Mouse (Mus musculus): ENCODE results near the gene Echs1. TPM values are rescaled to one million over a fixed set of nuclear protein-coding genes. Genes with fewer than 3 reads are reported as not detected.
A peak's percentile ranks its signal among the peaks of the same experiment; 100 is the strongest.
"Not testable (repeated sequence)": the region's sequence is repeated elsewhere in the genome, so short reads cannot be mapped to it uniquely, and the experiment has no call there.

The Echs1 gene
- total and polyA plus RNA-seq, 2 experiments from 2014 or later = 84.0 to 113 TPM

- peaks cover 6% of the 10 kb centered on the region; the same call in 1 of the 2 replicates for H3K36me3 ChIP-seq (ENCODE audit: insufficient read depth)
- WGBS = 87% methylated on average over 4 of the region's 4 CpGs
- no peaks in the 10 kb centered on the region for H3K9me3 ChIP-seq (ENCODE audit: low read length)
- H3K4me1 ChIP-seq (ENCODE audit: insufficient read depth) = no peaks in the 10 kb centered on the region
- H3K27me3 ChIP-seq (ENCODE audit: insufficient read depth, low read length) = no peaks in the 10 kb centered on the region
- H3K27ac ChIP-seq (ENCODE audit: low read depth, low read length) = no peak overlapping the region
- no peak overlapping the region for H3K4me3 ChIP-seq (ENCODE audit: low read depth, low read length)
- H3K4me2 ChIP-seq (ENCODE audit: low read depth) = no peak overlapping the region
- no peak for TF ChIP-seq CTCF (IDR thresholded peaks at IDR 0.05; ENCODE audit: low read depth)
- ATAC-seq = no peak
- H3K9ac ChIP-seq = no peak overlapping the region
- no peak for DNase-seq
These were observed 28.3 kb upstream of the Echs1 start for GRCm38 (mm10) chr7:140144550-140144949.

GRCm38 (mm10) chr7:140141350-140141749 is 25.1 kb upstream of the Echs1 start:
- no peaks in the 10 kb centered on the region for H3K36me3 ChIP-seq (ENCODE audit: insufficient read depth)
- no peak overlapping the region for H3K4me2 ChIP-seq (ENCODE audit: low read depth)
- no peaks in the 10 kb centered on the region for H3K9me3 ChIP-seq (ENCODE audit: low read length)
- DNase-seq = peak; percentile 50
- 6% methylated on average over 14 of the region's 14 CpGs for WGBS
- no peak overlapping the region for H3K9ac ChIP-seq
- H3K4me3 ChIP-seq (ENCODE audit: low read depth, low read length) = no peak overlapping the region
- TF ChIP-seq CTCF (IDR thresholded peaks at IDR 0.05; ENCODE audit: low read depth) = peak; percentile 67
- peaks cover 4% of the 10 kb centered on the region; the same call in 1 of the 2 replicates for H3K4me1 ChIP-seq (ENCODE audit: insufficient read depth)
- no peaks in the 10 kb centered on the region for H3K27me3 ChIP-seq (ENCODE audit: insufficient read depth, low read length)
- no peak overlapping the region for H3K27ac ChIP-seq (ENCODE audit: low read depth, low read length)
- no peak for ATAC-seq

GRCm38 (mm10) chr7:140138021-140138310 is 21.7 kb upstream of the Echs1 start:
- no peaks in the 10 kb centered on the region for H3K36me3 ChIP-seq (ENCODE audit: insufficient read depth)
- ATAC-seq = no peak
- no peaks in the 10 kb centered on the region for H3K9me3 ChIP-seq (ENCODE audit: low read length)
- peaks cover 4% of the 10 kb centered on the region; the same call in 1 of the 2 replicates for H3K4me1 ChIP-seq (ENCODE audit: insufficient read depth)
- 3% methylated on average over 8 of the region's 8 CpGs for WGBS
- no peak for TF ChIP-seq CTCF (IDR thresholded peaks at IDR 0.05; ENCODE audit: low read depth)
- no peak for DNase-seq
- peak overlapping the region; percentile 81 for H3K9ac ChIP-seq
- H3K4me2 ChIP-seq (ENCODE audit: low read depth) = peak overlapping the region; percentile 79
- no peaks in the 10 kb centered on the region for H3K27me3 ChIP-seq (ENCODE audit: insufficient read depth, low read length)
- H3K4me3 ChIP-seq (ENCODE audit: low read depth, low read length) = peak overlapping the region; percentile 70
- peak overlapping the region; percentile 89 for H3K27ac ChIP-seq (ENCODE audit: low read depth, low read length)

DNA sequence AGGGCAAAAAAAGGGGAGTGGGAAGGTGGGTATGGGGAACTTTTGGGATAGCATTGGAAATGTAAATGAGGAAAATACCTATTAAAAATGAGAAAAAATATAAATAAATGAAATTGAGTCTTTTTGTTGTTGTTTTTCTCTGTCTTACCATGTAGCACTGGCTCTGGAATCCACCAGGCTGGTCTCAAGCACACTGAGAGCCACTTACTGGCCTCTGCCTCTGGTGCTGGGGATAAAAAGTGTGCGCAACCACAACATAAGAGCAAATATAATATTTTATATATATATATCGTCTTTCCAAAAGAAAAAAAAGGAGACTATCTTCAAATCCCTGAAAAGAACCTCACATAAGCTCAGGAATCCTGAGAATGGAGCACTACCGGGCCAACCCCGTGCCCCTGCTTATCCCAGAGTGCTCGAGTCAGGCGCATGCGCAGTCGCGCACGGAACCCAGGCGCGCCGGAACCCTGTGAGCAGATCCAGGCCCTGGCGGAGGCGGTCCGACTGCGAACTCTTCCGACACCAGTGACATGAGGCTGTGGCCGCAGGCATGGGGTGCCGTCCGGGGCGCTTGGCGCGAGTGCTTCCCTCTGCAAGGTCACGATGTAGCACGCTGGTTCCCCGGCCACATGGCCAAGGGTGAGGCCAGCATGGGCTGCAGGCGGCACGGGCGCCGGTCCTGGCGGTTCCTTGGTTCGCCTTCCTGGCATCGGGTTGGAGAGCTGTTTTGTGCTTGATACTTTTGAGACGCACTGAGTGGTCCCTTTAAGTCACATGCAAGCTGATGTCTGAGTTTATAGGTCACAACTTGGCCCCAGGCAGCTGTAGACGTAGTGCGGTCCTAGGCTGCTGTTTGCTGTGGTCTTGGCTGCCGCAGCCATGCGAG is 21.1 kb upstream of the Echs1 start, which contains the start of gene Mtg1:
TSS of gene Mtg1 (plus strand) at position 430 of the 886 bp plus-strand sequence.
- ATAC-seq (peak; percentile 99), DNase-seq (peak; percentile 98)
- no peaks in the 10 kb centered on the region for H3K9me3 ChIP-seq (ENCODE audit: low read length)
- H3K4me3 ChIP-seq (ENCODE audit: low read depth, low read length) = peak within 1 kb of the TSS; percentile 70
- peaks cover 4% of the 10 kb centered on the region; the same call in 1 of the 2 replicates for H3K4me1 ChIP-seq (ENCODE audit: insufficient read depth)
- H3K36me3 ChIP-seq (ENCODE audit: insufficient read depth) = no peaks in the 10 kb centered on the region
- H3K27ac ChIP-seq (ENCODE audit: low read depth, low read length) = peak within 1 kb of the TSS; percentile 89
- TF ChIP-seq CTCF (IDR thresholded peaks at IDR 0.05; ENCODE audit: low read depth) = no peak
- 2% methylated on average over 39 of the region's 39 CpGs for WGBS
- H3K9ac ChIP-seq = peak within 1 kb of the TSS; percentile 81
- no peaks in the 10 kb centered on the region for H3K27me3 ChIP-seq (ENCODE audit: insufficient read depth, low read length)
- H3K4me2 ChIP-seq (ENCODE audit: low read depth) = peak within 1 kb of the TSS; percentile 79

DNA sequence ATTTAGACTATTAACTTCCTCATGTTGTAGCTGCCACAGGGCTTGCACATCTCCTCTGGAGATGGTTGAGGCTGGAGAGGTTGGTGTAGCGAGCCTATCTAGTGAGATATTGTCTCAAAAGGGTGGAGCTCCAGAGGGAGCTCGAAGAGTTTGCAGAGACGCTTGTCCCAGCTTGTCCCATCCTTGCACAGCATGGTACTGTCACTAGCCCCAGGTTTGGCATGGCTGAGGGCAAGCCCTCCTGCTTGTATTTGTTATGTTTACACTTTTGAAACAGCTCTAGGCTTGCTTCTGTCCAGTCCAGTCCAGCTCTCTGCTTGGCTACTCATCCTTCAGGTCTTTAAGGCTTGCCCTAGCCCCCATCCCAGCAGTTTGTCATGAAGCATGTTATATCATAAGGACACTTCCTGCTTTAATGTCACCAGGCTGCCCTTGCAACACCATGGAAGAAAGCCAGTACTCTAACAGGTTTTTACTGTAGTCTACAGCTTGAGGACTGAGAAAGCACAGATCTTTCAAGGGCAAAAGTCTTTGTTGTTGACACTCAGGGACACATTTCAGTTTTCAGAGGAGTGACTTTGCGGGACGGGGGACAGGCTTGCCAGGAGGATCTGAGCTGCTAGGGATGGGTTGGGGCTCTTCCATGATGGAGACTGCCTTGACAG is 19.0 kb upstream of the Echs1 start:
- DNase-seq (no peak), ATAC-seq (no peak)
- 88% methylated on average over 5 of the region's 5 CpGs for WGBS
- Histone ChIP-seq H3K9ac (no peak overlapping the region), H3K4me1 (ENCODE audit: insufficient read depth) (peaks cover 4% of the 10 kb centered on the region; the same call in 1 of the 2 replicates), H3K4me3 (ENCODE audit: low read depth, low read length) (no peak overlapping the region), H3K4me2 (ENCODE audit: low read depth) (no peak overlapping the region), H3K27me3 (ENCODE audit: insufficient read depth, low read length) (no peaks in the 10 kb centered on the region), H3K36me3 (ENCODE audit: insufficient read depth) (no peaks in the 10 kb centered on the region), H3K9me3 (ENCODE audit: low read length) (no peaks in the 10 kb centered on the region), H3K27ac (ENCODE audit: low read depth, low read length) (no peak overlapping the region)
- no peak for TF ChIP-seq CTCF (IDR thresholded peaks at IDR 0.05; ENCODE audit: low read depth)

- H3K9ac ChIP-seq; H3K27me3 ChIP-seq (ENCODE audit: insufficient read depth, low read length); H3K27ac ChIP-seq (ENCODE audit: low read depth, low read length); H3K4me2 ChIP-seq (ENCODE audit: low read depth); H3K4me1 ChIP-seq (ENCODE audit: insufficient read depth); H3K9me3 ChIP-seq (ENCODE audit: low read length); H3K4me3 ChIP-seq (ENCODE audit: low read depth, low read length); DNase-seq; ATAC-seq; H3K36me3 ChIP-seq (ENCODE audit: insufficient read depth): not testable (repeated sequence)
- WGBS = 93% methylated on average over 5 of the region's 7 CpGs
These were observed 17.8 kb upstream of the Echs1 start for GRCm38 (mm10) chr7:140134033-140134432.

- 91% methylated on average over 7 of the region's 7 CpGs for WGBS
- H3K4me2 ChIP-seq (ENCODE audit: low read depth) = not testable (repeated sequence)
These were observed 15.9 kb upstream of the Echs1 start for GRCm38 (mm10) chr7:140132184-140132583.

More at GRCm38 (mm10) chr7:140132184-140132583, 15.9 kb upstream of the Echs1 start:
- not testable (repeated sequence) for H3K9ac ChIP-seq; H3K4me3 ChIP-seq (ENCODE audit: low read depth, low read length); ATAC-seq; H3K27ac ChIP-seq (ENCODE audit: low read depth, low read length); DNase-seq; H3K27me3 ChIP-seq (ENCODE audit: insufficient read depth, low read length); H3K36me3 ChIP-seq (ENCODE audit: insufficient read depth); H3K4me1 ChIP-seq (ENCODE audit: insufficient read depth); H3K9me3 ChIP-seq (ENCODE audit: low read length)
